Mouse (Mus musculus) cerebellum, adult 11 months (tissue): Measurements from ENCODE around the gene Hrh3.

Experiments
- DNase-seq: peaks from one replicate; pipeline ENCODE4 v3.0.0; 2022

The Hrh3 gene

GRCm38 (mm10) chr2:180103978-180104658 is at the start of gene Hrh3:
Gene Hrh3, minus strand, starts transcription at chr2:180104488.
- peak; percentile 76 for DNase-seq

DNA sequence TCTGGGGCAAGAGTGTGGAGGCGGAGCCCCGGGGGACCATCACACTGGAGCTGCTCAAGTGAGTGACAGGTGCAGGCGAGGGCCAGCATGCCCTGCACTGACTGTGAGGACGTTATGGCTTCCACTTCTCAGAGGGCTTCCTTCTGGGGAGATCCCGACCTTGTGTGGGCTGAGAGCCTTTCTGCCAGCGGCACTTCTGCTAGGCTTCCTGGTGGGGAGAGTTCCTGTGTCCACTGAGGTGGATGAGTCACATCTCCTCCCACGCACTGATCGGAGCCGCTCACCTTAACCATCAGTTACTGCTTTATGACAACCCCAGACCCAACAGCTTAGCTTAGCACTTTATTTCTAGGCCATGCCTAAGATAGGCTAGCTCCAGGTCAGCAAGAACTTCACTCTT is 44.3 kb upstream of the Hrh3 start:
- DNase-seq = no peak

DNA sequence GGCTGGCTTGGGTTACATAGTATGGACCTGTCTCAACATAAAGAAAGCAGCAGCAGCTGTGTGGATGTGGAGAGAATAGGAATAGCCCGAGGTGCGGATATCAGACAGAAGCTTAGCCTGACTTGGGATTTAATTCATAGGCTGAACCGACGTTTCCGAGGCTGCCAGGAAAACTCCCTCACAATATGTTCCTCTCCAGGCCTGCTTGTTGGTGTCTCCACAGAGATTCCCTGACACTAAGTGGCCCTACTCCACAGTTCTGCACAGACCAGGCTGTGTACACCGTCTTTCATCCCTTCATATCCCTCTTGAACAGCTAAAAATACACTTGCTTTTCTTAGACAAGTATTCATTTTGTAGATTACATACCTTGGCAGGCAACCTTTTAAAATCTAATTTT is 43.1 kb upstream of the Hrh3 start:
- DNase-seq = no peak

GRCm38 (mm10) chr2:180146091-180146490 is 41.8 kb upstream of the Hrh3 start:
- DNase-seq = peak; percentile 62

DNA sequence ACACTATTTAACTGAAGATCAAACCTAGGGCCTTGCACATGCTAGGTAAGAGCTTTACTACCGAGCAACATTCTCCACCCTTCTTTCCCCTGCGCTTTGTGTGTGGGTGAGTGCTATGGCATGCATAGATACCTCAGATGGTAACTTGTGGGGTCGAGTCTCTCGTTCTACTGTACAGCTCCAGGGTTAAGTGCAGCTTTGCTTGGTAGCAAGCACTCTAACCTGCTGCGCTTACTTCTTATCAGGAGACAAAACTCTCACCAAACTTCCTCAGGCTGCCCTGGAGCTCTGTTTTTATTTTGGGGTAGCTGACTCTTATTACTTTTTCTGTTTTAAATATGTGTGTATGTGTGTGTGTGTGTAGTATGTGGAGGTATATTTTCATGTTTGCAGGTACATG is 31.1 kb upstream of the Hrh3 start:
- DNase-seq = no peak

GRCm38 (mm10) chr2:180133911-180134310 is 29.6 kb upstream of the Hrh3 start:
- DNase-seq = no peak

DNA sequence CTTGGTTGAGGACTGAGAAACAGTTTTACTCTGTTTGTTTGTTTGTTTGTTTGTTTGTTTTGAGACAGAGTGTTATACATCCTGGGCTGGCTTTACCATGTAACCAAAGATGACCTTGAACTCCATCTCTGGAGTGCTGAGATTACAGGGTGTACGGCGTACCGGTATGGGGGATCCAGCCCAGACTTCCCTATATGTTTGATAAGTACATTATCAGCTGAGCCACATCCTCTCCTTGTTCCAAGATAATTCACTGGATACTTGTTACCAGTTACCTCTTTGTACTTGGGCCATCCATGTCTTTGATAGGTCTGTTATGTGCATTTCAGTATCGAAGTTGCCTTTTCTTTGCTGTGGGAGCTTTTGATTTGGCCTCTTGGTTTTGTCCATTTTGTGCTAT is 28.9 kb upstream of the Hrh3 start:
- no peak for DNase-seq

DNA sequence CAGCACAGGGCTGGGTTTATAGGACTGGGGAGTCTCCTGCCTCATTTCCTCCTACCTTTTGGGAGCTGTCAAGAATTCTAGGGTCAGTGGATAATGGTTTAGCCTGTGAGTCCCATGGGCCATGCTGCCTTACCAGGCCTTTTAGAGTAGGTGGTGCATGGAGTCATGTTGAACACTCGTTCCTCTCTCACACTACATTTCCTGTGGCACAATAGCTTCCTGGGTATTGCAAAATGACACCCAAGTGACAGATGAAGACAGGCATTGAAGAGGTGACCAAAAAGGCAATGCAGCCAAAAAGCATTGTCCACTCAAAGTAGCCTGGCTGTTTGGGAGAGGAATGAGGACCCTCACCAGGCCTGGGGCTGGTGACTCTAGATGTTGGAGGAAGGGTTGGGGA is 23.4 kb upstream of the Hrh3 start:
- no peak for DNase-seq

- no peak for DNase-seq
Measured at GRCm38 (mm10) chr2:180126195-180126594, 21.9 kb upstream of the Hrh3 start.

DNA sequence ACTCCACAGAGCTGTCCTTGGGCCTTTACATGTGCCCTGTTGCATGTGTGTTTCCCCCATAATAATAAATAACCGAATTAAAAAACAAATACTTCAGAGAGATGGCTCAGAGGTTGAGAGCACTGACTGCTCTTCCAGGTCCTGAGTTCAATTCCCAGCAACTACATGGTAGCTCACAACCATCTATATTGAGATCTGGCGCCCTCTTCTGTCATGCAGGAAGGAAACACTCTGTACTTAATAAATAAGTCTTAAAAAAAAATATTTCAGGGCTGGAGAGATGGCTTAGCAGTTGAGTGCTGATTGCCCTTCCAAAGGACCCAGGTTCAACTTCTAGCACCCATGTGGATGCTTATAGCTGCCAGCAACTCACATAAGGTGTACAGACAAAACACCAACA is 19.9 kb upstream of the Hrh3 start:
- DNase-seq = no peak

- no peak for DNase-seq
Measured at GRCm38 (mm10) chr2:180120292-180120761, 16.0 kb upstream of the Hrh3 start.

DNA sequence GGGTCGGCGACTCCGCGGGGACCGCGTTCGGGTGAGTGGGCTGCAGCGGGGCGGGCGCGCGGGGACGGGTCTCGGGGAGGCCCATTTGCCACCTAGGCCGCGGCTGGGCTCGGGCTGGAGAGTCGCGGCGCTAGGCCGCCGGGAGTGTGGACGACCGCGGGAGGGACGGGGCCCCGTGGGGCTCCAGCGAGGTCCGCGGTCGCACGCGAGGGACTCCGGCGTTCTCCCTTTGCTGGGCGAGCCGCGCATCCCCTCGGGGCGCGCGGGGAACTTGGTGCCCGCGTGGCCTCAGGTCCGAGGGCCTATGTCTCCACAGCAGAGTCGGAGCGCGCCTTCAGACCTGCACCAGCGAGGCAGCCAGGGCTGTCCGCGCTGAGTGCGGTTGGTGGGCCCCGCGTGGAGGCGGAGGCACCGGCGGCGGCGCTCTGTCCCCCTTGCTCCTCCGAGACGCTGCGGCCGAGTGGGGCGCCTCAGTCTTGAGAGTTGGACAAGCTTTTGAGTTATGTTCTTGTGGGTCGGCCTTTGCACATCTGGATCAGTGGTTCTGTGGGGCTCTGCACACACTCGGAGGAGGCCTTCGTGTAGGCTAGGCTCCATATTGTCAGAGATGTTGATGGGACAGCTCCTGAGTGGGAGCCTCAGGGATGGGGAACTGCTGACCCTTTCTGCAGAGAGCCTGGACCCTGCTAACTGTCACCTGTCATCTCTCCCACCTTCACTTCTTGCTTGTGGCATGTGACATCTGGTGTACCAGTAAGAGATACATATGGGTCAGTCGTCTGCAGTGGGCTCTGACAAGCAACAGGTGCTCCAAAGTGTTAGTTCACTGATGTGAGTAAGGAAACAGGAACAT is 15.4 kb upstream of the Hrh3 start:
- DNase-seq = peak; percentile 45

DNA sequence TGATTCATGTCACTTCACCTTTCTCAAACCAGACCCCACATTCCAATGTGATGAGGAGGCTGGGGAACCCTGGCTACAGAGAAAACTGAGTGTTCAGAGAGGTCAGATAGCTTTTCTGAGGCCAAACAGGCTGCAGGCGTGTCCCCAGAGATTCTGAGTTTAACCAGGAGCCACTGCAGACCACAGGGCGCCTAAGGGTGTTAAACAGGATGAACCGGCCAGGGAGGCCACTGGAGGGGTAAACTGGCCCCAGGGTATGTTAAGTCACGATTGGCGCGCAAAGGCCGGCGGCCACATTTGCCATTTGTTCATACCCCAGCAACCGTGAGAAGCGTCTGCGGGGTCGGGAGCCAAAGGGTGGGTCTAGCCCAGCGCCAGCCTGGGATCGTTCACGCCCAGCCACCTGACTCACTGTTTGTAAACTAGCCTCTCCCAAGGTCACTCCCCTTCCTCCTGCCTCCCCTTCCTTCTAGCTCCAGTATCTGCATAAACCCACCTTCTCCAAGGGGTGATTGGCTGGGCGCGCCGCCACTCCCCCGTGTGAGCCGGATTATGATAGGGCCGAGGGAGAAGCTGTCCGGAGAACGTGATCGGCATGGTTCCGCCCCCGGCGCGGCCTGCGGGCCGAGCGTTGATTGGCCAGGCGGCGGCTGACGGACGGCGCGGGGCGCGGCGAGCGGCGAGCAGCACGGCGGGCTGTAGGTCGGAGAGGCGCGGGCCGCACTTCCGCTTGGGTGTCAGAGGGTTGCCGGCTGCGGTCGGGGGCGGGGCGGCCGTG is 14.6 kb upstream of the Hrh3 start, which contains the start of gene Osbpl2:
Gene Osbpl2 (plus strand): TSS at position 646 of the 778 bp plus-strand sequence.
- peak; percentile 100 for DNase-seq

DNA sequence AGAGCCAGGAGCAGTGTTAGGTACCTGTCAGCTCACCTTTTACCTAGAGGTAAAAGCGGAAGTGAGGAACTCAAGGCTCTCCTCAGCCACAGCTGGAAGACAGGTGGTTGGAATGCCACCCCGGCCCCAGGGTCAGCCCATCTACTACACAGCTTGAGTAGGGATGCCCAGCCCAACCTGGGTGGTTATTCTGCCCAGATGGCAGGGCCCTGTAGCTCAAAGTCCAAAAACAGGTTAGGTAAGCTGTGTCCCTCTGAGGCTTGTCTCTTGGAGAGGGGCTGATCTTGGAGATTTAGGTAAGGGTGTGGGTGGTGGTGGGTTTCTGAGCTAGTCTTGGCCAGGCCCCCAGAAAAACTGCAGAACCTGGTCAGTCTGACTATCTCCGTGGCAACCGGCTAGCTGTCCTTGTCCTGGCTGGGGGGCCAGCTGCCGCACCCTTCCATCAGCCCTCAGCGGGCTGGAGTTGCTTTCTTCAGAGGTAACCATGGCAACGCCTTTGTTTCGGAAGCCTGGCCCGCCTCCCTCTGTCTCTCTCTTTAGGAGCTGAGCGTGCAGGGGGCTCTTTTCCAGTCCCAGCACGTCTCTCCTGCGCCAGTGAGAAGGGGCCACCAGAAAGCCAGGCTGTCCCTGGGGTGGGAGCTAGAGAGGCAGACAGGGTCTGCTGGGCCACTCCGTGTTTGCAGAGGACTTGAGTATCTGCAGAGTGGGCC is 13.4 kb upstream of the Hrh3 start:
- DNase-seq = peak; percentile 39

- DNase-seq = peak; percentile 49
Measured at GRCm38 (mm10) chr2:180116741-180117484, 12.6 kb upstream of the Hrh3 start.

GRCm38 (mm10) chr2:180116081-180116493 is 11.8 kb upstream of the Hrh3 start:
- DNase-seq = no peak

DNA sequence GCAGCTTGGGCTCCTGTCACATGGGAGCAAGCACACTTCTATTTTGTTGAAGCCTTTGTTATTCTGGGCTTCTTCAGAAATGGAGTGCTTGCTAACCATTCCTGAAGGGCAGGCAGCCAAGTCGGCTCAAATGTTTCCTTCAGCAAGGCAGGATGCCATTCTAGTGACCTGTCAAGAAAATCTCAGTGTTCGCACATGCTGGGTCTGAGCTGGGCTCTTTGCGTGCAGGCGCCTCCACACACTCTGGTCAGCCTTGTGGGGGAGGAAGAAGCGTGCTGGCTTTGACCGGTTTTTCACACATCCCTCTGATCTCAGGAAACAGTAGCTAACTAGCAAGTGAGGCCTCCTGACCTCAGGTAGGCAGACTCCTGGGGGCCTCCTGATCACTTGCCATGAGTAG is 11.0 kb upstream of the Hrh3 start:
- DNase-seq = peak; percentile 48

DNA sequence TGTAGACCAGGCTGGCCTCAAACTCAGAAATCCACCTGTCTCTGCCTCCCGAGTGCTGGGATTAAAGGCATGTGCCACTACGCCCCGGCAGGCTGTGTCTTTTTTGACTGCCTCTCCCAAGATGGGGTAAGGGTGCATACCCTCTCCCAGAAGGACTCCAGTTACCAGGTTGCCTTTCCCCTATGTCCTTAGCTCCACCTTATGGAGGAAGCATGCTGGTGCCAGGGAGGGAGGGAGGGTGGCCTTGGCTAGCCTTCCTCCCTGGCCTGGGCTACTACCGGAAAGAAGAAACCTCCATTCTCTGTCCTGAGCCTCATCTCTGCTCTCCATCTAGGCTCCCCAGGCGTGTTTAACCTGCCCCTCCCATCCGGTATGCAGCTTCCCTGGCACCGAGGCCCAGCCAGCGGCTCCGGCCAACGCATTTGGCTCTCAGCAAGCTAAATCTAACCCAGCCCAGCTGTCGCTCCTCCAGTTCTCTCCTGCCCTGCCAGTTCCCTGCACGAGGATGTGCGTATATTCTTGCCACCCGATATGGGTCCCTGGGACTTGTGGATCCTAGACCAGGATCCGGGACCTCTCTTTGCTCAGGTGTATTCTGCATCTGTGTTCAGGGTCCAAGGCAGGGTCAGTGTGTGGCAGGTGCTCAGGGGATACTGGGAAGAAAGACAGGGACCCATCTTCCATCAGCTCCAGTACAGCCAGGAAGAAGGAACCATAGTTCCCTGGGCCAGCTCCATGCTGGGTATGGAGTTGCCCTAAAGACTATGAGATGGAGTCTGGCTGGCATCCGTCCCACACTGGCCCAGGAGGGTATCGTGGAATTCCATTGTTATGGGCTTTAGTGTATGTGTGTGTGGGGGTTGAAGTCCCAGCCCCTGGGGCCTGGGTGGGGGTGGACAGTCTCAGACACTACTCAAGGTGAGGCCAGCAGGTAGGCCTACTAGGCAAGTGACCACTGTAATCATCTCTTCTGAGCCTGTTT is 9.9 kb upstream of the Hrh3 start:
- DNase-seq = peak; percentile 70

DNA sequence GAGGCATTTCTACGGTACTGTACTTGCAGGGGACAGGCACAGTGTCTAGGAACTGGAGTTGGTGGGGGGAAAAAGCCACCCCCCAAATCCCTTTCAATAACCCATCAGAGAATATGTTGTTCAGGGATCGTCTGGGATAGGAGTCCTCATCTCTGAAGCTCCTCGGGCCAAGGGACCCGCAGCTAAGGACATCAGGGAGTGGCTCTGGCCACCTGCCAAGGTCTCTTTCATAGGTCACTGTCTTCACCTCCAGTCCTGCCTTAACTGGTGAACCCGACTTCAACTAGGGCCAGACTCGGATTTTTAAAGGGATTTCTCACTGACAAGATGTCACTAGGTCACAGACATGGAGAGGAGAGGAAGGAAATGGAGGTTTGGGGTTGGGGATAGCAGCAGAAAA is 4.0 kb upstream of the Hrh3 start:
- DNase-seq = no peak

- no peak for DNase-seq
Measured at GRCm38 (mm10) chr2:180107081-180107480, 2.8 kb upstream of the Hrh3 start.
